Mouse (Mus musculus) layer of hippocampus, adult 6 months (tissue): Measurements from ENCODE around the gene D630003M21Rik. TPM values are rescaled to one million over a fixed set of nuclear protein-coding genes. Genes with fewer than 3 reads are reported as not detected.

Source experiments
- long read RNA-seq, 2 experiments: library from polyadenylated mRNA; unstranded; transcript quantifications; one replicate each; pipeline ENCODE4 v2.0.0; 2019 to 2020
- microRNA-seq: library from miRNA; unstranded; fragments of <30 nt; microRNA quantifications from one replicate; pipeline ENCODE4 v1.2.0, GENCODE M21; 2020
- polyA plus RNA-seq: library from polyadenylated mRNA; unstranded; fragments of <200 nt; fragmentation: Nextera tagmentation; gene quantifications from 2 replicates; pipeline ENCODE4 v1.2.3, GENCODE M21; 2021

The D630003M21Rik gene
- polyA plus RNA-seq = 1.4 and 1.8 TPM in 2 replicates
- long read RNA-seq, experiment 1, partial matches to known transcripts = 1 of 4 reads
- long read RNA-seq, experiment 1, other reads (novel, unspliced or antisense) = 0 of 4 reads
- long read RNA-seq, experiment 2, partial matches to known transcripts = 5 of 9 reads
- long read RNA-seq, experiment 2, other reads (novel, unspliced or antisense) = 0 of 9 reads

DNA sequence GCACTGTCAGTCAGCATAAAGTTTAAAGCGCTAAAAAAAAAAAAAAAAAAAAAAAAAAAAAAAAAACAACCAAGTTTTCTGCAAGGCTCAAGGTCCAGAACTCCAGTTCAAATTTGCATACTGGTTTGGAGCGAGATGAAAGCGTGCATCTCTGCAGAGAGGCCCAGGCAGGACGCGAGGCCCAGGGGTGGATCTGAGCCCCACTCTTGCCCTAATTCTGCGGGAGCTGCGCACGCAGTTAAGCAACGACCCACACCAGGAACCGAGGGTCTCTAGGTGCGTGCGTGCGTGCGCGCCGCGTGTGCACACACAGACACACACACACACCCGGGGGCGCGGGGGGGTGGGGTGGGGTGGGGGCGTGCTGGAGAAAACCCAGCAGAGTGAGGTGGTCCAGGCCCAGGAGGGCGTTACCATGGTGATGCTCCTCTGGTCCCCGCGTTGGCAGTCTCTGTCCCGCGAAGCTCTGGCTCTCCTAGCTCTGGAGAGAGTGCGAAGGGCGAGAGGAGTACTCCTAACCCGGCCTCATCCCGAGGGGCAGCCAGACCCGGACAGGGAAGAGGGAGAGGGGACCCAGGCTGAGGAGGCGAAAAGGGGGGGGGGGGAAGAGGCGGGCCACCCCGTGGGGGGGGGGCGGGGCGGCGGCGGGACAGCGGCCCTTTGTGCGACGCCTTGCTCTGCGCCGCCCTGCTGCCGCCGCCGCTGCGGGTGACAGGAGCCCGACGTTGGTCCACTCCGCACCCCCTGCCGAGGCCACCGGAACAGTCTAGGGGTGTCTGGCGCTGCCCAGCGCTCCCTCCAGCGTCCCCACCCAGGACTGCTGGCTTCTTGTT is at the start of gene D630003M21Rik:
Gene D630003M21Rik, minus strand, starts transcription at position 553 of the 833 bp plus-strand sequence.

GRCm38 (mm10) chr2:158258005-158258418 is 29.0 kb upstream of the D630003M21Rik start, which contains the start of gene Bpi:
TSS of gene Bpi (plus strand) at chr2:158258094.

DNA sequence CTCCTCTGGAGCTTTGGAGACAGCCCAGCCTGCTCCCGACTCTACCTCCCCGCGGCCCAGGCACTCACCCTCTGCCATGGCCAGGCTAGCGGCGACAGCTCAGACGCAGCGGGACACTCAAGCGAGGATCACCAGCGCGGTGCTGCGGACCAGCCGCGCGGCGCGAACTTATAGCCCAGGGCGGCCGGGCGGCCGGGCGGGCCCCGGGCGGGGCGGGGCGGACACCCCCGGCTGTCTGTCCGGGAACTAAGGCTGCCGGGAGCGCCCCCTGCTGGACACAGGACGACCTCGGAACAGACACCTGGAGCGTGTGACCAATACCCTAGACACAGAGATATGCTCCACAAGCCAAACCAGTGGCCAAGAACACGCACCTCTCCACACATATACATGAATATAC is 82.8 kb downstream of the D630003M21Rik start, which contains the start of gene Tgm2:
Gene Tgm2, minus strand, starts transcription at position 214 of the 400 bp plus-strand sequence.

Small RNA genes lying within 50 kb of the gene (microRNA-seq; reads per million reads assigned to microRNA genes)
- gene Mir7685 = not detected

Other genes with a start within 250 kb of the D630003M21Rik start
- 6.8 and 7.4 TPM in 2 replicates for gene Tti1, start 200.8 kb downstream of the D630003M21Rik start, polyA plus RNA-seq
- 21.7 TPM in 2 replicates for gene Rprd1b, start 200.7 kb downstream of the D630003M21Rik start, polyA plus RNA-seq
- 3.9 and 5.2 TPM in 2 replicates for gene Tgm2, start 82.8 kb downstream of the D630003M21Rik start, polyA plus RNA-seq
- gene Bpi, start 28.9 kb upstream of the D630003M21Rik start, polyA plus RNA-seq = not detected in 2 replicates
- gene Lbp, start 77.3 kb upstream of the D630003M21Rik start, polyA plus RNA-seq = 4.2 and 20.3 TPM in 2 replicates
- 17.3 and 17.7 TPM in 2 replicates for gene Snhg11, start 146.4 kb upstream of the D630003M21Rik start, polyA plus RNA-seq
- 7.4 and 7.5 TPM in 2 replicates for gene Ralgapb, start 180.6 kb upstream of the D630003M21Rik start, polyA plus RNA-seq